ENCODE assay signal across 26 mouse cellular contexts in the genomic region with DNA sequence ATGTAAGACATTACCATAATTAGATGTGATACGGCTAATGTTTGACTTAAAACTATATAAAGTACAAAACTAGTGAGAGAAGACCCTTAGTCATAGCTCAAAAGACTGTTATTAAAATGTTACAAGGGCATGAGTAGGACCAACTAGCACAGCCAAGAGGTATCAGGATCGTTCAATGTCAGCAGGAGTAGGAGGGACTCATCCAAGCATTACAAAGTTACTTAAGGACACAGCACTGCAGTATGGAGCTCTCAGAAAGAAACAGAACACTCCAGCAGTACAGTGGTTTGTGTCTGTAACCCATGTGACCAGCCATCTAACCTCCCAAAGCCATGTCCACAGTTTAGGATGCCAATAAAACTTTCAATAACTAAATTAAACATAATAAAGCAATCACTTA. TPM values are rescaled to one million over a fixed set of nuclear protein-coding genes. Genes with fewer than 3 reads are reported as not detected.
A peak's percentile ranks its signal among the peaks of the same experiment; 100 is the strongest.
DNase-seq lines count a peak whose midpoint lies in the region; ATAC-seq and TF ChIP-seq lines count a peak whose summit lies in the region.
"Had no signal": no experiment of that assay in that cellular context is flagged by ENCODE, and none has a peak within 500 bp of the region (broad histone marks: within the 10 kb centered on the region; RNA-seq: fewer than 3 reads in every experiment).

No protein-coding gene starts in this region.

- H3K9me3 ChIP-seq in hindbrain, embryonic 15.5 days, result no peaks in the 10 kb centered on the region
- no peaks in the 10 kb centered on the region for H3K9me3 ChIP-seq in hindbrain, embryonic 12.5 days (replicated peaks)
- no peaks in the 10 kb centered on the region for H3K9me3 ChIP-seq in kidney, embryonic 15.5 days (replicated peaks)
- H3K9me3 ChIP-seq: embryonic facial prominence, embryonic 12.5 days; embryonic facial prominence, embryonic 15.5 days; heart, embryonic 12.5 days; heart, embryonic 15.5 days; hindbrain, embryonic 10.5 days had no signal

- ATAC-seq in hindbrain, embryonic 15.5 days (ENCODE audit: low FRiP score, low read depth), result peak; percentile 54; the same call in 1 of the 2 replicates
- ATAC-seq in hindbrain, embryonic 12.5 days (ENCODE audit: low FRiP score), result no peak
- peak; percentile 46; the same call in 1 of the 2 replicates for ATAC-seq in kidney, embryonic 15.5 days (replicated peaks; ENCODE audit: low FRiP score)
- peak; percentile 73 for ATAC-seq in Patski
- ATAC-seq: forebrain, embryonic 14.5 days; forebrain, postnatal 0 days had no signal

- no peak for TF ChIP-seq CTCF in Patski (IDR thresholded peaks at IDR 0.05)

- 67% methylated on average over 2 of the region's 2 CpGs for WGBS in hindbrain, embryonic 15.5 days
- WGBS in hindbrain, embryonic 12.5 days, result 89% methylated on average over 2 of the region's 2 CpGs
- WGBS in kidney, embryonic 15.5 days, result 67% methylated on average over 2 of the region's 2 CpGs

- H3K36me3 ChIP-seq in hindbrain, embryonic 15.5 days, result no peaks in the 10 kb centered on the region
- H3K36me3 ChIP-seq in hindbrain, embryonic 12.5 days, result no peaks in the 10 kb centered on the region
- no peaks in the 10 kb centered on the region for H3K36me3 ChIP-seq in kidney, embryonic 15.5 days
- H3K36me3 ChIP-seq: embryonic facial prominence, embryonic 12.5 days; embryonic facial prominence, embryonic 15.5 days; heart, embryonic 12.5 days; heart, embryonic 15.5 days; hindbrain, embryonic 10.5 days had no signal

- H3K9ac ChIP-seq in hindbrain, embryonic 15.5 days, result no peak overlapping the region
- H3K9ac ChIP-seq in hindbrain, embryonic 12.5 days, result no peak overlapping the region
- no peak overlapping the region for H3K9ac ChIP-seq in kidney, embryonic 15.5 days
- H3K9ac ChIP-seq: embryonic facial prominence, embryonic 12.5 days; embryonic facial prominence, embryonic 15.5 days; forebrain, postnatal 0 days; heart, embryonic 12.5 days; heart, embryonic 15.5 days; hindbrain, embryonic 14.5 days had no signal

- H3K4me2 ChIP-seq in hindbrain, embryonic 15.5 days, result no peak overlapping the region
- H3K4me2 ChIP-seq in hindbrain, embryonic 12.5 days (replicated peaks), result no peak overlapping the region
- no peak overlapping the region for H3K4me2 ChIP-seq in kidney, embryonic 15.5 days
- H3K4me2 ChIP-seq: embryonic facial prominence, embryonic 12.5 days; embryonic facial prominence, embryonic 15.5 days; heart, embryonic 12.5 days; heart, embryonic 15.5 days; hindbrain, embryonic 14.5 days had no signal

- H3K27ac ChIP-seq in hindbrain, embryonic 15.5 days (replicated peaks), result no peak overlapping the region
- H3K27ac ChIP-seq in hindbrain, embryonic 12.5 days, result no peak overlapping the region
- no peak overlapping the region for H3K27ac ChIP-seq in kidney, embryonic 15.5 days
- H3K27ac ChIP-seq: embryonic facial prominence, embryonic 12.5 days; embryonic facial prominence, embryonic 15.5 days; gastrocnemius, adult 2 months; heart, embryonic 15.5 days; hindbrain, embryonic 10.5 days; hindbrain, embryonic 14.5 days had no signal

- H3K4me1 ChIP-seq in hindbrain, embryonic 15.5 days (replicated peaks), result peaks cover 11% of the 10 kb centered on the region; the same call in 1 of the 2 replicates
- H3K4me1 ChIP-seq in hindbrain, embryonic 12.5 days, result peaks cover 4% of the 10 kb centered on the region; the same call in 1 of the 2 replicates
- H3K4me1 ChIP-seq in kidney, embryonic 15.5 days, result 0 out of 2 replicates have a peak, but pooled peaks cover 5% of the 10 kb centered on the region
- H3K4me1 ChIP-seq: embryonic facial prominence, embryonic 12.5 days; embryonic facial prominence, embryonic 15.5 days; heart, embryonic 12.5 days; heart, embryonic 15.5 days had no signal

- POLR2A ChIA-PET in Patski (lab: Charles Lee), result no interaction called here

- CTCF ChIA-PET in Patski (lab: Charles Lee), result no interaction called here

- no peak overlapping the region for H3K4me3 ChIP-seq in hindbrain, embryonic 15.5 days
- H3K4me3 ChIP-seq in hindbrain, embryonic 12.5 days, result no peak overlapping the region
- no peak overlapping the region for H3K4me3 ChIP-seq in kidney, embryonic 15.5 days (replicated peaks)
- H3K4me3 ChIP-seq: embryonic facial prominence, embryonic 12.5 days; embryonic facial prominence, embryonic 15.5 days; gastrocnemius, adult 2 months; heart, embryonic 12.5 days; heart, embryonic 15.5 days; hindbrain, embryonic 10.5 days had no signal

- no peak for DNase-seq in kidney, postnatal 4 days
- DNase-seq in Patski (ENCODE audit: low read depth, low spot score), result no peak
- peak; percentile 24 for DNase-seq in retina, postnatal 1 day
- no peak for DNase-seq in lung, adult 18-20 months
- DNase-seq: adrenal gland, postnatal 10 days; adrenal gland, postnatal 36 days; cerebellum, adult 11 months; cerebellum, adult 2 months; cerebellum, adult 9-11 months; cerebellum, postnatal 25 days; forebrain, postnatal 0 days; gastrocnemius, adult 2 months; gastrocnemius, postnatal 25 days; heart, adult 18-20 months; heart, postnatal 10 days; heart, postnatal 36 days had no signal

- no peaks in the 10 kb centered on the region for H3K27me3 ChIP-seq in hindbrain, embryonic 15.5 days
- H3K27me3 ChIP-seq in hindbrain, embryonic 12.5 days, result no peaks in the 10 kb centered on the region
- H3K27me3 ChIP-seq in kidney, embryonic 15.5 days, result no peaks in the 10 kb centered on the region
- no peaks in the 10 kb centered on the region for H3K27me3 ChIP-seq in Patski
- H3K27me3 ChIP-seq: embryonic facial prominence, embryonic 12.5 days; embryonic facial prominence, embryonic 15.5 days; heart, embryonic 12.5 days; heart, embryonic 15.5 days had no signal

- in situ Hi-C loops in Patski (cut with MboI; ENCODE audit: low pct_unique_long_range_greater_than_20kb), result loop anchor here (25.0 kb wide), 2 partner anchors 257 to 432 kb away; no protein-coding TSS in a partner anchor

RNA-seq across cellular contexts. Expression of a gene that starts 48.4 kb away (rescaled TPM):
- polyA plus RNA-seq in hindbrain, embryonic 15.5 days (2015; fragmentation: Nextera tagmentation; extraction: Ambion mirVana), result 58.6 and 65.9 TPM in 2 replicates
- 74.9 and 79.0 TPM in 2 replicates for polyA plus RNA-seq in hindbrain, embryonic 12.5 days (2016; fragmentation: Nextera tagmentation; extraction: Ambion mirVana)
- 41.9 and 45.1 TPM in 2 replicates for polyA plus RNA-seq in kidney, embryonic 15.5 days (2015; fragmentation: Nextera tagmentation; extraction: Ambion mirVana)
- 49.4 TPM for polyA plus RNA-seq in Patski (2021)
